ENCODE assay signal across 29 mouse cellular contexts in genomic region chr19:47216766-47217165, GRCm38 (mm10). TPM values are rescaled to one million over a fixed set of nuclear protein-coding genes. Genes with fewer than 3 reads are reported as not detected.
DNase-seq lines count a peak whose midpoint lies in the region; ATAC-seq and TF ChIP-seq lines count a peak whose summit lies in the region.
"Had no signal": no experiment of that assay in that cellular context is flagged by ENCODE, and none has a peak within 500 bp of the region (broad histone marks: within the 10 kb centered on the region; RNA-seq: fewer than 3 reads in every experiment).

No protein-coding gene starts in this region.

- peaks cover 12% of the 10 kb centered on the region; the same call in 1 of the 2 replicates for H3K4me1 ChIP-seq in intestine, embryonic 14.5 days (replicated peaks; ENCODE audit: control insufficient read depth, insufficient read depth, low read length)
- no peaks in the 10 kb centered on the region for H3K4me1 ChIP-seq in intestine, postnatal 0 days (replicated peaks; ENCODE audit: control insufficient read depth, insufficient read depth, low read length)
- H3K4me1 ChIP-seq in forebrain, embryonic 11.5 days (replicated peaks; ENCODE audit: control insufficient read depth, insufficient read depth, low read length): no peaks in the 10 kb centered on the region

- H3K4me3 ChIP-seq in intestine, embryonic 14.5 days (ENCODE audit: low read depth, low read length): no peak overlapping the region
- H3K4me3 ChIP-seq in intestine, postnatal 0 days (ENCODE audit: low read depth, low read length): no peak overlapping the region
- H3K4me3 ChIP-seq in forebrain, embryonic 11.5 days (ENCODE audit: low read depth, low read length): no peak overlapping the region
- H3K4me3 ChIP-seq: embryonic facial prominence, embryonic 10.5 days; forebrain, embryonic 12.5 days; heart, embryonic 10.5 days; hindbrain, embryonic 10.5 days; megakaryocyte, embryonic 14.5 days; midbrain, embryonic 15.5 days had no signal

- H3K4me2 ChIP-seq in intestine, embryonic 14.5 days (ENCODE audit: low read length): no peak overlapping the region
- H3K4me2 ChIP-seq in intestine, postnatal 0 days (replicated peaks; ENCODE audit: low read depth): no peak overlapping the region
- H3K4me2 ChIP-seq in forebrain, embryonic 11.5 days (ENCODE audit: low read depth, low read length, severe bottlenecking): no peak overlapping the region
- H3K4me2 ChIP-seq: forebrain, embryonic 12.5 days; midbrain, embryonic 15.5 days had no signal

- no peak for DNase-seq in intestine, embryonic 14.5 days (ENCODE audit: low spot score)
- peak; percentile 49 for DNase-seq in 3T3-L1 (ENCODE audit: low read depth, low spot score)
- DNase-seq in MEL-GATA-1-ER (ENCODE audit: extremely low read depth, low read depth): peak; percentile 18
- DNase-seq in adrenal gland, postnatal 36 days: peak; percentile 70 to 72
- DNase-seq in forebrain, embryonic 11.5 days (ENCODE audit: low spot score): no peak
- DNase-seq: cerebellum, adult 9-10 months; gastrocnemius, postnatal 25 days; kidney, adult 9 months; lung, postnatal 14 days; retina, postnatal 1 day; thymus, postnatal 36 days had no signal

- no peak overlapping the region for H3K27ac ChIP-seq in intestine, embryonic 14.5 days (ENCODE audit: low read depth)
- no peak overlapping the region for H3K27ac ChIP-seq in intestine, postnatal 0 days (ENCODE audit: low read depth, low read length)
- H3K27ac ChIP-seq in forebrain, embryonic 11.5 days (ENCODE audit: low read depth, low read length): no peak overlapping the region
- H3K27ac ChIP-seq: embryonic facial prominence, embryonic 10.5 days; forebrain, embryonic 12.5 days; heart, embryonic 10.5 days; hindbrain, embryonic 10.5 days; hindbrain, postnatal 0 days; midbrain, embryonic 15.5 days had no signal

- ATAC-seq in intestine, embryonic 14.5 days (replicated peaks; ENCODE audit: low FRiP score, low TSS enrichment, low read depth): 0 out of 2 replicates have a peak, but pooled peaks have one; percentile 48
- no peak for ATAC-seq in intestine, postnatal 0 days
- no peak for ATAC-seq in cerebellum, adult (ENCODE audit: insufficient number of reproducible peaks, low FRiP score, low TSS enrichment)
- no peak for ATAC-seq in forebrain, embryonic 11.5 days (replicated peaks; ENCODE audit: low FRiP score)
- ATAC-seq: CD4-positive, CD25-positive, alpha-beta regulatory T cell, adult 4 months; hindbrain, postnatal 0 days; midbrain, embryonic 15.5 days had no signal

- no peak for TF ChIP-seq CTCF in intestine, postnatal 0 days (IDR thresholded peaks at IDR 0.05; ENCODE audit: low read depth)

- 57% methylated on average over 5 of the region's 5 CpGs for WGBS in intestine, embryonic 14.5 days
- WGBS in intestine, postnatal 0 days: 45% methylated on average over 5 of the region's 5 CpGs
- WGBS in forebrain, embryonic 11.5 days: 93% methylated on average over 5 of the region's 5 CpGs

- H3K9ac ChIP-seq in intestine, embryonic 14.5 days (ENCODE audit: low read length): no peak overlapping the region
- H3K9ac ChIP-seq in intestine, postnatal 0 days (ENCODE audit: low read depth, low read length): no peak overlapping the region
- no peak overlapping the region for H3K9ac ChIP-seq in forebrain, embryonic 11.5 days (ENCODE audit: low read length)
- H3K9ac ChIP-seq: forebrain, embryonic 12.5 days; midbrain, embryonic 15.5 days had no signal

- no peaks in the 10 kb centered on the region for H3K9me3 ChIP-seq in intestine, embryonic 14.5 days (ENCODE audit: control insufficient read depth, low read length)
- no peaks in the 10 kb centered on the region for H3K9me3 ChIP-seq in intestine, postnatal 0 days (ENCODE audit: control insufficient read depth)
- no peaks in the 10 kb centered on the region for H3K9me3 ChIP-seq in forebrain, embryonic 11.5 days (ENCODE audit: control insufficient read depth, low read length)
- H3K9me3 ChIP-seq: embryonic facial prominence, embryonic 10.5 days; forebrain, embryonic 12.5 days; heart, embryonic 10.5 days; hindbrain, embryonic 10.5 days; megakaryocyte, embryonic 14.5 days; midbrain, embryonic 15.5 days had no signal

- H3K27me3 ChIP-seq in intestine, embryonic 14.5 days (replicated peaks; ENCODE audit: control insufficient read depth, insufficient read depth, low read length): no peaks in the 10 kb centered on the region
- no peaks in the 10 kb centered on the region for H3K27me3 ChIP-seq in intestine, postnatal 0 days (replicated peaks; ENCODE audit: control insufficient read depth, insufficient read depth, low read length)
- no peaks in the 10 kb centered on the region for H3K27me3 ChIP-seq in forebrain, embryonic 11.5 days (ENCODE audit: control insufficient read depth, insufficient read depth, low read length)
- H3K27me3 ChIP-seq: forebrain, embryonic 12.5 days; midbrain, embryonic 15.5 days had no signal

- H3K36me3 ChIP-seq in intestine, embryonic 14.5 days (ENCODE audit: control insufficient read depth, insufficient read depth, low read length): no peaks in the 10 kb centered on the region
- no peaks in the 10 kb centered on the region for H3K36me3 ChIP-seq in intestine, postnatal 0 days (ENCODE audit: control insufficient read depth, insufficient read depth)
- H3K36me3 ChIP-seq in forebrain, embryonic 11.5 days (ENCODE audit: control insufficient read depth, insufficient read depth, low read length): no peaks in the 10 kb centered on the region
- H3K36me3 ChIP-seq: embryonic facial prominence, embryonic 10.5 days; forebrain, embryonic 12.5 days; heart, embryonic 10.5 days; hindbrain, embryonic 10.5 days; midbrain, embryonic 15.5 days had no signal

RNA-seq across cellular contexts. Expression of gene Neurl1a, which starts 38.1 kb away (rescaled TPM):
- polyA plus RNA-seq in intestine, embryonic 14.5 days (2014; fragmentation: Nextera tagmentation; extraction: Ambion mirVana): 8.6 and 9.1 TPM in 2 replicates
- 2.4 and 2.6 TPM in 2 replicates for polyA plus RNA-seq in intestine, postnatal 0 days (2015; fragmentation: Nextera tagmentation; extraction: Ambion mirVana)
- 10 to 100 TPM; 11.5 to 15.3 TPM for total RNA-seq in adrenal gland, postnatal 36 days (2021)
- polyA plus RNA-seq in forebrain, embryonic 11.5 days (2014; fragmentation: Nextera tagmentation; extraction: Ambion mirVana): 3.7 and 4.5 TPM in 2 replicates

RNA-seq across cellular contexts. Expression of gene Calhm3, which starts 59.2 kb away (rescaled TPM):
- polyA plus RNA-seq in intestine, embryonic 14.5 days (2014; fragmentation: Nextera tagmentation; extraction: Ambion mirVana): not detected in 2 replicates
- 0.43 and 0.95 TPM in 2 replicates for polyA plus RNA-seq in intestine, postnatal 0 days (2015; fragmentation: Nextera tagmentation; extraction: Ambion mirVana)
- total RNA-seq in adrenal gland, postnatal 36 days (2021): not detected
- not detected in 2 replicates for polyA plus RNA-seq in forebrain, embryonic 11.5 days (2014; fragmentation: Nextera tagmentation; extraction: Ambion mirVana)
- total RNA-seq: common myeloid progenitor, adult 5-6 weeks; gastrocnemius, postnatal 25 days; hindbrain, postnatal 0 days; layer of hippocampus, postnatal 10 days; left cerebral cortex, adult 8-10 months; neutrophil, adult 5-6 weeks had no signal
- polyA plus RNA-seq: CD4-positive, CD25-positive, alpha-beta regulatory T cell, adult 4 months; embryonic facial prominence, embryonic 10.5 days; forebrain, embryonic 12.5 days; heart, embryonic 10.5 days; heart, postnatal 0 days; hindbrain, embryonic 10.5 days; hindbrain, postnatal 0 days; large intestine, adult 2 months; limb, embryonic 14.5 days; liver, embryonic 16.5 days; midbrain, embryonic 15.5 days had no signal

Comparison
In these comparisons a context has a peak if more than half of its experiments do, and no peak if none do; other contexts are left out.
1. DNase-seq: peak in 3T3-L1 (single experiment), MEL-GATA-1-ER (single experiment) and adrenal gland, postnatal 36 days (2 of 2); none in intestine, embryonic 14.5 days (single experiment) and forebrain, embryonic 11.5 days (single experiment).